Comparison of ENCODE assay signal across 8 mouse cellular contexts in the genomic region with DNA sequence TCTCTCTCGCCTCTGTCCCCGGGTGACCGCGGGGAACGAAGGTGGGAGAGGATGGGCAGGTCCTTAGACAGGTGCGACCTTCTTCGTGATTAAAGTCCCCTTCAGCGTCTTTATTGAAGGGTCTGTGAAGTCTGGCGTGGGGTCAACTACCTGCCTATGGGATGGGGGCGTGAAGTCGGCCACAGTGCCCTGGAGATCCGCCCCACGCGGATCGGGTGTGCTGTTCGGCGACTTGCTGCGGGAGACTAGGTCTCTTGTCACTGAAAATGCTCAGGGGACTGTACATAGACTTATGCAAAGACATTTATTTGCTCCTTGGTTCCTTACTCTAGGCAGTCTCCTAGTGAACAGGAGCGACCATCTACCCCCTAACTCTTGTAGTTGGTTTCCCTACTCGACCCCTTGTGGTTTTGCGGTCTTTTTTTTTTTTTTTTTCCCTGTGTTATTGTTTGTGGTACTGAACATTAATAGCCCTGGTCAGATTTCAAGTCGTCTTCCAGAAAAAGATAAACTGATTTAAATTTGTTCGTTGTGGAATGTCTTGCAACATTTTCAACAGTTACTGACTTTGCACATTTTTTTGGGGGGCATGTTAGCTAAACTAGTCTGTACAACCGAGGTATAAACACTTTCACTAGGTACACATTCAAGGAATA. TPM values are rescaled to one million over a fixed set of nuclear protein-coding genes. Genes with fewer than 3 reads are reported as not detected.
DNase-seq lines count a peak whose midpoint lies in the region; ATAC-seq and TF ChIP-seq lines count a peak whose summit lies in the region.

No protein-coding gene starts in this region.

- H3K9ac ChIP-seq in forebrain, embryonic 14.5 days (ENCODE audit: low read length) = peak overlapping the region; percentile 88
- peak overlapping the region; percentile 97 for H3K9ac ChIP-seq in liver, postnatal 0 days (replicated peaks)

- no peaks in the 10 kb centered on the region for H3K9me3 ChIP-seq in forebrain, embryonic 14.5 days (replicated peaks; ENCODE audit: control insufficient read depth, low read length)
- no peaks in the 10 kb centered on the region for H3K9me3 ChIP-seq in liver, postnatal 0 days (ENCODE audit: low read length)

- H3K27me3 ChIP-seq in forebrain, embryonic 14.5 days (replicated peaks; ENCODE audit: control insufficient read depth, insufficient read depth, low read length) = no peaks in the 10 kb centered on the region
- no peaks in the 10 kb centered on the region for H3K27me3 ChIP-seq in liver, postnatal 0 days (ENCODE audit: insufficient read depth, low read length)

- DNase-seq in cerebellum, adult 9-10 months = peak; percentile 36
- DNase-seq in cerebellum, adult 9-11 months = no peak
- no peak for DNase-seq in forebrain, embryonic 14.5 days (ENCODE audit: low spot score)
- no peak for DNase-seq in liver, postnatal 0 days
- no peak for DNase-seq in frontal cortex, postnatal 36 days (ENCODE audit: low spot score in 2 of 2)
- DNase-seq in adrenal gland, postnatal 25 days = no peak
- no peak for DNase-seq in urinary bladder, adult 18-20 months (ENCODE audit: low spot score in 2 of 2)

- H3K4me2 ChIP-seq in forebrain, embryonic 14.5 days (ENCODE audit: low read length) = peak overlapping the region; percentile 84
- peak overlapping the region; percentile 98 for H3K4me2 ChIP-seq in liver, postnatal 0 days (ENCODE audit: low read depth, low read length)

- WGBS in forebrain, embryonic 14.5 days = 7% methylated on average over 23 of the region's 24 CpGs
- 2% methylated on average over 24 of the region's 24 CpGs for WGBS in liver, postnatal 0 days (ENCODE audit: insufficient replicate concordance)

- 0 out of 2 replicates have a peak, but pooled peaks cover 7% of the 10 kb centered on the region for H3K4me1 ChIP-seq in forebrain, embryonic 14.5 days (ENCODE audit: control insufficient read depth, insufficient read depth, low read length)
- H3K4me1 ChIP-seq in liver, postnatal 0 days (ENCODE audit: insufficient read depth) = peaks cover 20% of the 10 kb centered on the region

- peak overlapping the region; percentile 69 for H3K4me3 ChIP-seq in forebrain, embryonic 14.5 days (ENCODE audit: low read depth, low read length)
- H3K4me3 ChIP-seq in liver, postnatal 0 days (ENCODE audit: low read depth, low read length) = peak overlapping the region; percentile 71

- no peak for TF ChIP-seq CTCF in liver, postnatal 0 days (IDR thresholded peaks at IDR 0.05; ENCODE audit: low read depth)

- peak overlapping the region; percentile 82 for H3K27ac ChIP-seq in forebrain, embryonic 14.5 days (ENCODE audit: low read depth, low read length)
- peak overlapping the region; percentile 97 for H3K27ac ChIP-seq in liver, postnatal 0 days (ENCODE audit: low read depth)

- peak; percentile 31 for ATAC-seq in CD4-positive, CD25-positive, alpha-beta regulatory T cell, adult 4 months
- ATAC-seq in forebrain, embryonic 14.5 days = peak; percentile 76
- ATAC-seq in liver, postnatal 0 days = peak; percentile 52

- no peak for TF ChIP-seq EP300 in liver, postnatal 0 days (IDR thresholded peaks at IDR 0.05; ENCODE audit: low read depth)

- no peaks in the 10 kb centered on the region for H3K36me3 ChIP-seq in forebrain, embryonic 14.5 days (ENCODE audit: control insufficient read depth, insufficient read depth, low read length)
- H3K36me3 ChIP-seq in liver, postnatal 0 days (replicated peaks; ENCODE audit: insufficient read depth, low read length) = no peaks in the 10 kb centered on the region

RNA-seq across cellular contexts. Expression of gene Adam17, which starts 0.5 kb away (rescaled TPM):
- 10 to 100 TPM; 49.8 to 50.7 TPM for polyA plus RNA-seq in CD4-positive, CD25-positive, alpha-beta regulatory T cell, adult 4 months (2017; shearing (Covaris generic))
- 19.9 and 21.9 TPM in 2 replicates for polyA plus RNA-seq in forebrain, embryonic 14.5 days (2014; fragmentation: Nextera tagmentation; extraction: Ambion mirVana)
- 8.1 and 9.9 TPM in 2 replicates for polyA plus RNA-seq in liver, postnatal 0 days (2015; fragmentation: Nextera tagmentation; extraction: Ambion mirVana)
- 45.7 and 60.9 TPM in 2 replicates for total RNA-seq in adrenal gland, postnatal 25 days (2021)

RNA-seq across cellular contexts. Expression of gene Ywhaq, which starts 43.5 kb away (rescaled TPM):
- polyA plus RNA-seq in CD4-positive, CD25-positive, alpha-beta regulatory T cell, adult 4 months (2017; shearing (Covaris generic)) = 100 to 1,000 TPM; 210 to 222 TPM
- 1,318 and 1,340 TPM in 2 replicates for polyA plus RNA-seq in forebrain, embryonic 14.5 days (2014; fragmentation: Nextera tagmentation; extraction: Ambion mirVana)
- 116 and 120 TPM in 2 replicates for polyA plus RNA-seq in liver, postnatal 0 days (2015; fragmentation: Nextera tagmentation; extraction: Ambion mirVana)
- 261 and 294 TPM in 2 replicates for total RNA-seq in adrenal gland, postnatal 25 days (2021)

RNA-seq across cellular contexts. Expression of gene Iah1, which starts 57.8 kb away (rescaled TPM):
- 10 to 100 TPM; 45.9 to 50.2 TPM for polyA plus RNA-seq in CD4-positive, CD25-positive, alpha-beta regulatory T cell, adult 4 months (2017; shearing (Covaris generic))
- 52.3 and 55.6 TPM in 2 replicates for polyA plus RNA-seq in forebrain, embryonic 14.5 days (2014; fragmentation: Nextera tagmentation; extraction: Ambion mirVana)
- polyA plus RNA-seq in liver, postnatal 0 days (2015; fragmentation: Nextera tagmentation; extraction: Ambion mirVana) = 64.7 and 65.3 TPM in 2 replicates
- total RNA-seq in adrenal gland, postnatal 25 days (2021) = 70.2 and 87.3 TPM in 2 replicates
